Mouse (Mus musculus) heart, embryonic 10.5 days (tissue): ENCODE results near the gene Gm815. TPM values are rescaled to one million over a fixed set of nuclear protein-coding genes. Genes with fewer than 3 reads are reported as not detected.

Experiments
- DNase-seq: peaks from one replicate; pipeline ENCODE4 v3.0.0-alpha.2; 2017; ENCODE audit warnings: low spot score
- H3K27ac ChIP-seq: fragments of 300-500 bp; sonication (generic); 2 replicates; pipeline ENCODE4 v1.5.1; 2016; ENCODE audit warnings: mild to moderate bottlenecking
- H3K27me3 ChIP-seq: fragments of 300-500 bp; sonication (generic); 2 replicates; pipeline ENCODE4 v1.6.1; 2016; ENCODE audit warnings: mild to moderate bottlenecking; ENCODE audit not compliant: poor library complexity, insufficient read depth, severe bottlenecking
- H3K36me3 ChIP-seq: fragments of 300-500 bp; sonication (generic); 2 replicates; pipeline ENCODE4 v1.6.1; 2016; ENCODE audit warnings: mild to moderate bottlenecking, moderate library complexity
- H3K4me1 ChIP-seq: fragments of 300-500 bp; sonication (generic); 2 replicates; pipeline ENCODE4 v1.6.1; 2016; ENCODE audit warnings: mild to moderate bottlenecking
- H3K4me3 ChIP-seq: fragments of 300-500 bp; sonication (generic); 2 replicates; pipeline ENCODE4 v1.5.1; 2016; ENCODE audit warnings: mild to moderate bottlenecking, moderate library complexity
- H3K9me3 ChIP-seq: fragments of 300-500 bp; sonication (generic); 2 replicates; pipeline ENCODE4 v1.6.1; 2016; ENCODE audit warnings: mild to moderate bottlenecking, moderate library complexity
- WGBS: fragments of 180-500 bp; shearing (Covaris S2); methylation state at CpG from one replicate; pipeline ENCODE4 v1.1.7; 2016; 5-methylcytosine and 5-hydroxymethylcytosine counted together
- polyA plus RNA-seq: library from polyadenylated mRNA; unstranded; fragments of >200 nt; fragmentation: Nextera tagmentation; extraction: Ambion mirVana; gene quantifications from 2 replicates; pipeline ENCODE4 v1.2.1, GENCODE M21; 2016

Gm815 gene
- polyA plus RNA-seq, 1 experiment from 2014 or later, result not detected

DNA sequence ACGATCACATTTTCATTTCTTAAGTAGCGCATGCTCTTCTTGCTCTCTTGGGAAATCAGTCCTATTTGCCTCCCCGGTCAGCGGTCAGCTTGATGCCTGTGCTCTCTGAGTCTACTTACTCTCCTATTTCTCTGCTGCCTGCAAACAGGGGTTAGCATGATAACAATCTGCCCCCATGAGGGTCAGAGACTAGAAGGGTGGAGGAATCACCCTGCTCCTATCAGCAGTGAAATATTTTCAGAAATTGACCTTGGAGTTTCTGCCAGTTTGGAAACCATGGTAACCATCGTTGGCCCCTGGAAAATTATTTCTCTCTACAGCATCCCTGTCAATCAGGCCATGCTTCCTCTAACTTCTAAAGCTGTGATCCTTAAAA, 26.5 kb upstream of the Gm815 start:
- WGBS, result 83% methylated on average over 5 of the region's 5 CpGs
- Histone ChIP-seq H3K4me1 (0 out of 2 replicates have a peak, but pooled peaks cover 3% of the 10 kb centered on the region), H3K27ac (no peak overlapping the region), H3K27me3 (no peaks in the 10 kb centered on the region), H3K4me3 (no peak overlapping the region), H3K9me3 (no peaks in the 10 kb centered on the region), H3K36me3 (no peaks in the 10 kb centered on the region)
- DNase-seq, result peak; percentile 61

- H3K27me3 ChIP-seq, result no peaks in the 10 kb centered on the region
- DNase-seq, result no peak
- H3K36me3 ChIP-seq, result no peaks in the 10 kb centered on the region
- 0 out of 2 replicates have a peak, but pooled peaks cover 3% of the 10 kb centered on the region for H3K4me1 ChIP-seq
- no peak overlapping the region for H3K4me3 ChIP-seq
- WGBS, result 42% methylated on average over 5 of the region's 5 CpGs
- H3K9me3 ChIP-seq, result no peaks in the 10 kb centered on the region
- no peak overlapping the region for H3K27ac ChIP-seq
Measured at GRCm38 (mm10) chr19:26863662-26864061, 22.0 kb upstream of the Gm815 start.

DNA sequence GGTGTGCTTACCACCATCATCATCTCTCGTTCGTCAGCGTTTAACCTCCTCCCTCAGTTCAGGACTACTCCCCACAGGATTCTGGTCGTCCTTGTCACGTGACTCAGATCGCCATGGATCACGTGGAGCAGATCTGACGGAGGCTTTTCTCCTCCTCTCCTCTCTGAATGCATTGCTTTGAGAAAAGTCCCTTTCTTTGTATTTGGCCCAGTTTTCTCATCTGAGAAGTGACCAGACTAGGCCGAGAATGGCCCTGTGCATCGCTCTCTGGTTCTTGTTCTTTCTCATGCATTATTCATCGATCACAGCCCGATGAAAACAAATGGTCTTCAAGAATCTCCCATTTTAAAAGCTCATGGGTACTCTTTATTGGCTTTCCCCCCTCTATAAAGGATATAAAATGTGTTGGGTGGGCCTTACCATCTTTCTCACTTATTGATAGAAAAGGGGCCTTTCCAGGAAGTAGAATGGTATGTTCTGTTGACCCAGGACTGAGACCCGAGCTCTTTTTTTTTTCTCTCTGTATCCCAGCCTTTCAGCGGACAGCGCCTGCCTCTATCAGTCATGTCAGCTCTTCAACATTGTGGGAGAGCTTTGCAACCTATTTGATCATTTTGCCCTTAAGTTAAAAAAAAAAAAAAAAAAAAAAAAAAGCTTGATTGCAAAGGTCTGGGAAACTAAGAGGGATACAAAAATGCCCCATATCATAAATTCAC, 20.5 kb upstream of the Gm815 start:
- Histone ChIP-seq H3K4me3 (no peak overlapping the region), H3K27ac (no peak overlapping the region), H3K4me1 (peaks cover 12% of the 10 kb centered on the region; the same call in 1 of the 2 replicates), H3K9me3 (no peaks in the 10 kb centered on the region), H3K36me3 (no peaks in the 10 kb centered on the region), H3K27me3 (no peaks in the 10 kb centered on the region)
- DNase-seq, result no peak
- 79% methylated on average over 15 of the region's 15 CpGs for WGBS

- no peaks in the 10 kb centered on the region for H3K27me3 ChIP-seq
- H3K4me3 ChIP-seq, result no peak overlapping the region
- WGBS, result 30% methylated on average over 7 of the region's 7 CpGs
- peaks cover 17% of the 10 kb centered on the region; the same call in 1 of the 2 replicates for H3K4me1 ChIP-seq
- DNase-seq, result no peak
- peak overlapping the region; percentile 62 for H3K27ac ChIP-seq
- no peaks in the 10 kb centered on the region for H3K9me3 ChIP-seq
- no peaks in the 10 kb centered on the region for H3K36me3 ChIP-seq
Measured at GRCm38 (mm10) chr19:26865736-26866135, 19.9 kb upstream of the Gm815 start.

- Histone ChIP-seq H3K36me3 (no peaks in the 10 kb centered on the region), H3K27ac (no peak overlapping the region; the same call in 1 of the 2 replicates), H3K9me3 (no peaks in the 10 kb centered on the region), H3K4me1 (peaks cover 18% of the 10 kb centered on the region), H3K27me3 (no peaks in the 10 kb centered on the region), H3K4me3 (no peak overlapping the region)
- WGBS, result 50% methylated on average over 3 of the region's 3 CpGs
- no peak for DNase-seq
Measured at GRCm38 (mm10) chr19:26869591-26869990, 16.1 kb upstream of the Gm815 start.

- Histone ChIP-seq H3K36me3 (no peaks in the 10 kb centered on the region), H3K27ac (no peak overlapping the region), H3K4me1 (peaks cover 18% of the 10 kb centered on the region), H3K9me3 (no peaks in the 10 kb centered on the region), H3K27me3 (no peaks in the 10 kb centered on the region), H3K4me3 (no peak overlapping the region)
- WGBS, result 35% methylated on average over 7 of the region's 7 CpGs
- DNase-seq, result no peak
Measured at GRCm38 (mm10) chr19:26870280-26870679, 15.4 kb upstream of the Gm815 start.

DNA sequence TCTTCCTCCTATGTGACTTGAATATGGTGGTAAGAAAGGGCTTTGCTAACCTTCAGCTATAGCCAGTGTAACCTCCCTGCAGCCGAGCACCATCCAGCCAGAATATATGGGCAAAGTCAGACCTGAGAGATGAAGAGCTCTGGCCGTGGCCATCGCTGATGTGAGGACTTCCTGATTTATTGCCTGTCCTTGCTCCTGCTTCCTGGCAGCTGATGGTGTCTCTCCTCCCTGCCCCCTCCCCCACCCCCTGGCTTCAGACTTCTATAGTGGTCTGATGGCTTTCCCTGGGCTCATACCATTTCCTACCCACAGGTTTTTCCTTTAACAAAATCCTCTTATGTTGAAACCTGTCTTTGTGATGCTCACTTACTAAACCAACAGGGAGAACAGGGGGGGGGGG, 14.6 kb upstream of the Gm815 start:
- H3K9me3 ChIP-seq, result no peaks in the 10 kb centered on the region
- H3K4me1 ChIP-seq, result peaks cover 18% of the 10 kb centered on the region
- H3K4me3 ChIP-seq, result no peak overlapping the region
- no peaks in the 10 kb centered on the region for H3K36me3 ChIP-seq
- H3K27ac ChIP-seq, result no peak overlapping the region
- H3K27me3 ChIP-seq, result no peaks in the 10 kb centered on the region
- 31% methylated on average over 3 of the region's 3 CpGs for WGBS
- DNase-seq, result no peak

DNA sequence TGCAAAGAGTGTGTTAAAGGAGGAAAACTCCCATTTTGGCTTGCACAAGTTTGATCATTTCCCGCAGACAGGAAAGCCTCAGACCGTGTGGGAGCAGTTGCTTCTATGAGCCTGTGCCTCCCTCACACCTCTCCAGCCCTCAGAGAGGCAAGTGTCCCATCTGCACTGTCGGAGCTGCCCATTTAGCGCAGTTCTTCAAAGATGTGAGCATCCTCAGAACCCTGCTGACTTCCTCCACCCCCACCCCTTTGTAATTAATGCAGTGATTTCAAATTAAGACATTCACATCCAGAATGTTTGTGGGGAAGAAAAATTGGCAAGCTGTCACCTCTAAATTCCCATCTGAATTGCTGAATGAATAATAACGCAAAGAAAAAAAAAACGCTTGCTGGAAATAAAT, 12.8 kb upstream of the Gm815 start:
- Histone ChIP-seq H3K36me3 (no peaks in the 10 kb centered on the region), H3K4me1 (peaks cover 21% of the 10 kb centered on the region), H3K9me3 (no peaks in the 10 kb centered on the region), H3K27ac (no peak overlapping the region), H3K4me3 (no peak overlapping the region), H3K27me3 (no peaks in the 10 kb centered on the region)
- no peak for DNase-seq
- 59% methylated on average over 6 of the region's 6 CpGs for WGBS

- no peak for DNase-seq
- 79% methylated on average over 6 of the region's 6 CpGs for WGBS
Measured at GRCm38 (mm10) chr19:26875601-26876000, 10.1 kb upstream of the Gm815 start.

DNA sequence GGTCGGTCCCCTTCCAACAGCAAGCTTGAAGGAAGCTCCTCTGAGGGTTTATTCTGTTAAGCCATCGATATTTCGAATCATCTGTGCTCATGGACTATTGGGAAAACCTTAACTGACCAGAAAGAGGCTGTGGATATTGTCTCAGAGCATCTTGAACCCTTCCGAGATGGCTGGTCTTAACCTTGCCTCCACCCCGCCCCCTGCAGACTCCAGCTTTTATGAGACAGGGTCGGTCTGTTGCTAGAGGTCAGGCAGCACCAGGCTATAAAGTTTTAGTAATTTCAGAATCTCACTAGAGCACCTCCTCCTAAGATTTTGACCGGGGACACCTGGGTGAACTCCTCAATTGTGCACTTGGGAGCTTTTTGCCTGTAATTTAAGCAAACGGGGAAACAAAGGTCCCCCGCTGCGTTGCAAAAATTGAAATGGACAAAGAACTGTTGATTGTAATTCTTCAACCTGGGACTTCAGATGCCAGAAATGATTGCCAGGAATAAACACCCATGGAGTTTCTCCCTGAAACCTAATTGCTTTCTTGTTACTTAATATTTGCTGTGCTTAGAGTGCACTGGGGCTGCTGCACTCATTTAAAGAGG, 8.4 kb upstream of the Gm815 start:
- DNase-seq, result no peak
- Histone ChIP-seq H3K4me1 (0 out of 2 replicates have a peak, but pooled peaks cover 4% of the 10 kb centered on the region), H3K4me3 (no peak overlapping the region), H3K36me3 (no peaks in the 10 kb centered on the region), H3K27me3 (no peaks in the 10 kb centered on the region), H3K9me3 (no peaks in the 10 kb centered on the region), H3K27ac (no peak overlapping the region)
- WGBS, result 19% methylated on average over 10 of the region's 10 CpGs

More at GRCm38 (mm10) chr19:26875601-26876000, 10.1 kb upstream of the Gm815 start:
- Histone ChIP-seq H3K27ac (no peak overlapping the region), H3K9me3 (no peaks in the 10 kb centered on the region), H3K27me3 (no peaks in the 10 kb centered on the region), H3K36me3 (no peaks in the 10 kb centered on the region), H3K4me1 (peaks cover 8% of the 10 kb centered on the region), H3K4me3 (no peak overlapping the region)

GRCm38 (mm10) chr19:26879856-26880255, 5.8 kb upstream of the Gm815 start:
- H3K36me3 ChIP-seq, result no peaks in the 10 kb centered on the region
- H3K9me3 ChIP-seq, result no peaks in the 10 kb centered on the region
- H3K27me3 ChIP-seq, result no peaks in the 10 kb centered on the region
- H3K4me1 ChIP-seq, result 0 out of 2 replicates have a peak, but pooled peaks cover 4% of the 10 kb centered on the region
- DNase-seq, result no peak
- H3K27ac ChIP-seq, result no peak overlapping the region
- WGBS, result 88% methylated on average over 4 of the region's 4 CpGs
- no peak overlapping the region for H3K4me3 ChIP-seq

DNA sequence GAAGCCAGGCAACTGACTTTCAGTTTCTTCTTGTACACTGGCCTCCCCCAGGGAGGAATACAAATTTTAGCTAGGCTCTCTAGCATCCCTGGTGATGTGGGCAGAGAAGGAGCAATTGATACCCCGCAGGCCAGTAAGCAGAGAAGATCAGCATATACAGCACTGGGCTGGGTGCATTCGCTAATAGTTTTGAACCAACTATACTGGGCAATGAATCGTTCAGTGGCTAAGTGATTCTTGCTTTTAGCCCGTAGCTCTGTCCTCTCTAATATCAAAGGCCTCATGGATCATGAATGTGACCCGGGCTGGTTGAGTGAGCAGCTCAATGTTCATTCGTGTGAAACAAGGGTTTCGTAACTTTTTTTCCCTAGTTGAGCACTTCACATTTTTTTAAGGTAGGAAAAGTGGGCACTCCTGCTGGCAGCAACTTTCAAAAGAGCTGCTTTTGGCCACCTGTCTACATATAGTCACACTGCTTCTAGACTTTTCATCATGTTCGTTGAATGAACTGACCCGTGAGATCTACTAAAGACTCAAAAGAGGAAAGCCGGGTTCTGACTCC, 3.7 kb upstream of the Gm815 start:
- H3K27ac ChIP-seq, result no peak overlapping the region
- no peak overlapping the region for H3K4me3 ChIP-seq
- H3K36me3 ChIP-seq, result no peaks in the 10 kb centered on the region
- 91% methylated on average over 10 of the region's 10 CpGs for WGBS
- no peaks in the 10 kb centered on the region for H3K9me3 ChIP-seq
- H3K4me1 ChIP-seq, result 0 out of 2 replicates have a peak, but pooled peaks cover 2% of the 10 kb centered on the region
- DNase-seq, result no peak
- H3K27me3 ChIP-seq, result no peaks in the 10 kb centered on the region

DNA sequence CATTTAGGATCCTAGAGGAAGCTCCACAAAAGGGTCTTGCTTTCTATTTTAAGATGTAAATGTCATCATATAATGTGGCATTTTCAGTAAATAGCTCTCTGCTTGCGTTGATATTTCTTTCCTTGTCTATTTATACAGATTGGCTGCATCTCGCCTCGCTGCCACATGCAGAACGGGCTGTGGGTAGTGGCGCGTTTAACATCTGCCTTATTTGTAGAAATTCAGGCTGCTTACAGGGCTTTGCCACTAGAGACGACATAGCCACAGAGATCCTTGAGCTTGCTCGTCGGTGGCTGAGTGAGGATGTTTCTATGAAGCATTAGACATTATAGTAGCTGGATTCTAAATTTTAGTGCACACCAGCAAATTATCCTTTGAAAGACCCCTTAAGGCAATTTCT, 2.5 kb downstream of the Gm815 start:
- 80% methylated on average over 9 of the region's 9 CpGs for WGBS
- Histone ChIP-seq H3K4me1 (peaks cover 5% of the 10 kb centered on the region; the same call in 1 of the 2 replicates), H3K27me3 (no peaks in the 10 kb centered on the region), H3K9me3 (no peaks in the 10 kb centered on the region), H3K4me3 (no peak overlapping the region), H3K27ac (no peak overlapping the region), H3K36me3 (no peaks in the 10 kb centered on the region)
- no peak for DNase-seq
